Mouse (Mus musculus): ENCODE measurements around the gene Vav1.

Gene Vav1

DNA sequence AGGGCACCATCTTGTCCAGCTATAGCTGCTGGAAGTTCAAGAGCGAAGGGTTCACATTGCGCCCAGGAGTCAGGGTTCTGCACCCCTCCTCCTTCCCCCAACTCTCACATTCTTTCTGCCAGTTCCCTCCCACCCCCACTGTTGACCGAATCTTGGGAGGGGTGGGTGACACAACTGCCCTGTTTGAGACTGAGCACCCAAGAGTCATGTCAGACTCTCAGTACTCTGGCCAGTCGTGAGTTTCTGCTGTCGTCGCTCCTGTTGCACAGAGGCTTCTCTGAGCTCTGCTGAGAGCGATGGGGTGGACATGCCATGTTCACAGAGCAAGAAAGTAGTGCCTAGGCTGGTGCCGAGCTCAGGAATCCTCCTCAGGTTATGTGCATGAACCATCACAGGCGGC lies 60.4 kb downstream of the Vav1 start:
- DNase-seq (ENCODE audit: low read depth): no peak

DNA sequence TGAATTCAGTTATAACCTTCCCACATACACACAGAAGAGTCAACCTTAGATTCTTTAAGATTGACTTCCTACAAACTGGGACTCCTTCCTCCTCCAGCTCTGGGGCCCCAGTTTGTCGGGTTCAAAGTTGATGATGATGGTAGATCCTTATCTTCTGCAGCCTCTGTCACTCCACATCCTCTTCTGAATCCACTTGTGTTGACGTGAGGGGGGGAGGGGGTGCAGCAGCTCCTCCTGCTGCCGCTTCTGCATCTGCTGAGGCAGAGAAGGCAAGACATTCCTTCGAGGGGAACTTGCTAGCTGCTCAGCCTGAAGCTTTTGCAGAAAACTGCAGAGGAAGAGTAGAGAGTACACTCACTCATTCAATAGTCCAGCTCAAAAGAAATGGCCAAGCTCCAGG lies 62.7 kb downstream of the Vav1 start:
- no peak for DNase-seq (ENCODE audit: low read depth)

- no peak for DNase-seq (ENCODE audit: low read depth)
Measured at GRCm38 (mm10) chr17:57344029-57344707, 65.3 kb downstream of the Vav1 start.

DNA sequence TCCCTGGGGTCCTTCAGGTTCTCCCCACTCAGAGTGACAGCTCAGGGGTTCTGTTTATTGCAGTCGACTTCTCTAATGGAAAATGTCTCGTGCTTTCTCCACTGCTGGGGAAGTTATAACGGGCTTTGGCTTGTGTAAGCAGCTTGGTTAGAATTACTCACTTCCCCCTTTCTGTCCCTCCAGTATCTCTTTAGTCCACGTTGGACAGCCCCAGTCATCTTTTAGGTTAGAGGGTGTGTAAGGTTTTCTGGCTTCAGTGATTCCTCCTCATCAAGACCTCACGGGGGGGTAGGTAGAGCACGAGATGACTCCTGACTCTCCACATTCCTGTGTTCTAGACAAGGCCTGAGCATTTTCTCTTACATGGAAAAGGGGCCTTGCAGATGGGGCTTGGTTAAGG lies 68.1 kb downstream of the Vav1 start:
- no peak for DNase-seq (ENCODE audit: low read depth)

GRCm38 (mm10) chr17:57347781-57348180 lies 68.9 kb downstream of the Vav1 start:
- no peak for DNase-seq (ENCODE audit: low read depth)

GRCm38 (mm10) chr17:57349067-57349466 lies 70.2 kb downstream of the Vav1 start:
- no peak for DNase-seq (ENCODE audit: low read depth)

- DNase-seq (ENCODE audit: low read depth): no peak
Measured at GRCm38 (mm10) chr17:57350212-57350611, 71.3 kb downstream of the Vav1 start.

GRCm38 (mm10) chr17:57351107-57351506 lies 72.2 kb downstream of the Vav1 start:
- DNase-seq (ENCODE audit: low read depth): no peak

- DNase-seq (ENCODE audit: low read depth): no peak
Measured at GRCm38 (mm10) chr17:57358441-57358840, 79.5 kb downstream of the Vav1 start, which contains the start of gene Adgre1. Gene Adgre1 (plus strand): TSS chr17:57358691.

DNA sequence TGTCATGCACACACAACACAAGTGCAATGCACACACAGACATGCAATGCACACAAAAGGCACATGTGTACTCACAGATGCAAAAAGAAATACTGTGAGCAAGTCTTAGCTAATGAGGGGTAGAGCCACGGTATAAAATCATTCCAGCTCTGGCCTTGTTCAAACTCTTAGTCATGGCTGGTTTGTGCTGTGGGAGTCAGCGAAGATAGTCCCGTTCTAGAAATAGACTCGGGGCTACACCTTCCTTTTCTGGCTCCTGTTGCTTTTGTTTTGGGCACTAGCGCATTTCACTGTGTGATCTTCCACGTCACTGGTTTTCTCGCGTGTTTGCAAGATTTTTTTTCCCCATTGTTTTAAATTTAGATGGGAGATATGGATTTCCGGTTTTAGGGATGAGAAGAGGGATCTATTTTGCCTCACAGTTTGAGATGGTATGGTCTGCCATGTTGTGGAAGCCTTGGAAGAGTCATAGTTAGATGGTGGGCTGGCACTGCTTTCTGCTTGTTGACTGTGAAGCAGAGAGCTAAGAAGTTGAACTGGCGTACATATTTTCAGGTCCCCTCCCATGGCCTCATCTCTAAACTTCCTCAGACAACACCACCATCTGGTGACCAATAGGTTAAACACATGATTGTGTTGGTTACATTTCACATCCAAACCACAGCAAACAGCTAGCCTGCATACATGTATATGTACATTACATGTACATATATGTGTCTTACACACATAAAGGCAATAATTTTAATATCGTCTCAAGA lies 80.8 kb downstream of the Vav1 start:
- DNase-seq (ENCODE audit: low read depth): no peak
